Mouse (Mus musculus) neural tube, embryonic 15.5 days (tissue): ENCODE measurements around the gene Cebpz. TPM values are rescaled to one million over a fixed set of nuclear protein-coding genes. Genes with fewer than 3 reads are reported as not detected.

Experiments used
- ATAC-seq: fragments of 200-750 bp; cut with Nextera tagmentation; 2 replicates; pipeline ENCODE4 v1.8.0; 2017; ENCODE audit warnings: mild to moderate bottlenecking, moderate TSS enrichment, moderate library complexity; ENCODE audit not compliant: low FRiP score
- H3K27ac ChIP-seq: fragments of 300-500 bp; sonication (generic); replicated peaks from 2 replicates; pipeline ENCODE4 v1.5.1; 2015; ENCODE audit warnings: mild to moderate bottlenecking, inconsistent platforms
- H3K27me3 ChIP-seq: fragments of 300-500 bp; sonication (generic); replicated peaks from 2 replicates; pipeline ENCODE4 v1.6.1; 2015; ENCODE audit warnings: inconsistent platforms
- H3K36me3 ChIP-seq: fragments of 300-500 bp; sonication (generic); 2 replicates; pipeline ENCODE4 v1.6.1; 2015; ENCODE audit warnings: inconsistent platforms
- H3K4me1 ChIP-seq: fragments of 300-500 bp; sonication (generic); 2 replicates; pipeline ENCODE4 v1.6.1; 2015; ENCODE audit warnings: inconsistent platforms
- H3K4me2 ChIP-seq: fragments of 300-500 bp; sonication (generic); 2 replicates; pipeline ENCODE4 v1.6.1; 2015; ENCODE audit warnings: inconsistent platforms, mild to moderate bottlenecking, moderate library complexity
- H3K4me3 ChIP-seq: fragments of 300-500 bp; sonication (generic); replicated peaks from 2 replicates; pipeline ENCODE4 v1.5.1; 2015; ENCODE audit warnings: mild to moderate bottlenecking, inconsistent platforms
- H3K9ac ChIP-seq: fragments of 300-500 bp; sonication (generic); replicated peaks from 2 replicates; pipeline ENCODE4 v1.6.1; 2015; ENCODE audit warnings: mild to moderate bottlenecking, inconsistent platforms
- H3K9me3 ChIP-seq: fragments of 300-500 bp; sonication (generic); replicated peaks from 2 replicates; pipeline ENCODE4 v1.6.1; 2016; ENCODE audit warnings: inconsistent platforms
- WGBS: fragments of 180-500 bp; shearing (Covaris S2); methylation state at CpG from one replicate; pipeline ENCODE4 v1.1.7; 2015; ENCODE audit warnings: mixed read lengths; 5-methylcytosine and 5-hydroxymethylcytosine counted together
- polyA plus RNA-seq: library from polyadenylated mRNA; unstranded; fragments of >200 nt; fragmentation: Nextera tagmentation; extraction: Ambion mirVana; gene quantifications from 2 replicates; pipeline ENCODE4 v1.2.1, GENCODE M21; 2015

The Cebpz gene
- polyA plus RNA-seq, 1 experiment from 2014 or later = 38.7 TPM

DNA sequence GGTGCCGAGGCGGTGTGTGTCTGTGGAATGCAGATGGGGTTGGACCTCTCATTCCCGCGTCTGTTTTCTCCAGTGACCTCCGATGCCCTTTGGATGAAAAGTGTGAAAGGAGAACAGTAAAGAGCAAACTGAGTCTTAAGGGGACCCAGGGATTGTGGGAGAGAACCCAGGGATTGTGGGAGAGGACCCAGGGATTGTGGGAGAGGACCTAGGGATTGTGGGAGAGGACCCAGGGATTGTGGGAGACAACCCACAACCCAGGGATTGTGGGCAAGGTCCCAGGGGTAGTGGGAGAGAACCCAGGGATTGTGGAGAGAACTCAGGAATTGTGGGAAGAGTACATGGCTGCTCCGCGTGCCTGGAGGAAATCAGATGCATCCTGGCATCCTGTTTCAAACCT is 41.9 kb downstream of the Cebpz start:
- H3K27ac ChIP-seq = no peak overlapping the region
- H3K4me3 ChIP-seq = no peak overlapping the region
- H3K9ac ChIP-seq = no peak overlapping the region
- WGBS = 88% methylated on average over 7 of the region's 7 CpGs
- H3K4me1 ChIP-seq = no peaks in the 10 kb centered on the region
- H3K27me3 ChIP-seq = no peaks in the 10 kb centered on the region
- H3K9me3 ChIP-seq = no peaks in the 10 kb centered on the region
- ATAC-seq = no peak
- H3K4me2 ChIP-seq = peak overlapping the region; percentile 31; the same call in 1 of the 2 replicates
- H3K36me3 ChIP-seq = no peaks in the 10 kb centered on the region

DNA sequence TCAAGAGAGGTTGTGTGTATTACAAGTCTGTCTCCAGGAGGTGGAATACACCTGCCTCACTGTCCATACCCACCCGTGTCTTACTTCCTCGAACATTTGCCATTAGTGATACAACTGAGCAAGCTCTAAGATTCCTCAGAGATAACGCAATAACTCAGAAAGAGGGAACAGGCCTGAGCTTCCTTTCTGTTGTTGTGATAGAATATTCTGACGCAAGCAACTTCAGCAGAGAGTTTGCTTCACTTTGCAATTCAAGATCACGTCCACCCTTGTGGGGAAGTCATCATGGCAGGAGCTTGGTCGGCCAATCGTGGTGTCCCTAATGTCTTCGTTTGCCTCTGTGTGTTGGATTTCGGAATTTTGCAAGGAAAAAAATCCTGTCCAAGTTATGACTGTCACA is 45.8 kb downstream of the Cebpz start:
- Histone ChIP-seq H3K4me2 (no peak overlapping the region), H3K27ac (no peak overlapping the region), H3K4me1 (no peaks in the 10 kb centered on the region), H3K9me3 (no peaks in the 10 kb centered on the region), H3K4me3 (no peak overlapping the region), H3K27me3 (no peaks in the 10 kb centered on the region), H3K9ac (no peak overlapping the region), H3K36me3 (no peaks in the 10 kb centered on the region)
- WGBS = 86% methylated on average over 9 of the region's 9 CpGs
- no peak for ATAC-seq

DNA sequence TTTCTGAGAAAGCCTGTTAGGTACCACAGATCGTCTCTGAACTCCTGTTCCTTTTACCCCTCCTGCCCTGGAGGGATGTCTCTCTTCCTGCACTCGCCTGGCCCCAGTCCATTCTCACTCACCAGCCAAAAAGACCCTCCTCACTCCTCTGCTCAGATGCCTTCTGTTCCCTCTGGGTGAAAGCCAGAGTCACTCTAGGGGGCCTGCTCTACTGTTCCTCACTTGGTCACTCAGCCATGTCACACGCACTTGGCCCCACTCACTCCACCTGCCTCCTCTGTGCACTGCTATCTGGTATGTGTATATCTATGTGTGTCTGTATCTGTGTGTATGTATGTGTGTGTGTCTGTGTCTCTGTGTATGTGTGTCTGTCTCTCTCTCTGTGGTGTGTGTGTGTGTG is 47.7 kb downstream of the Cebpz start:
- no peak for ATAC-seq
- no peak overlapping the region for H3K4me2 ChIP-seq
- H3K9me3 ChIP-seq = no peaks in the 10 kb centered on the region
- no peak overlapping the region for H3K4me3 ChIP-seq
- no peaks in the 10 kb centered on the region for H3K27me3 ChIP-seq
- no peak overlapping the region for H3K27ac ChIP-seq
- H3K36me3 ChIP-seq = no peaks in the 10 kb centered on the region
- WGBS = 50% methylated on average over 3 of the region's 3 CpGs
- H3K4me1 ChIP-seq = no peaks in the 10 kb centered on the region
- H3K9ac ChIP-seq = no peak overlapping the region

DNA sequence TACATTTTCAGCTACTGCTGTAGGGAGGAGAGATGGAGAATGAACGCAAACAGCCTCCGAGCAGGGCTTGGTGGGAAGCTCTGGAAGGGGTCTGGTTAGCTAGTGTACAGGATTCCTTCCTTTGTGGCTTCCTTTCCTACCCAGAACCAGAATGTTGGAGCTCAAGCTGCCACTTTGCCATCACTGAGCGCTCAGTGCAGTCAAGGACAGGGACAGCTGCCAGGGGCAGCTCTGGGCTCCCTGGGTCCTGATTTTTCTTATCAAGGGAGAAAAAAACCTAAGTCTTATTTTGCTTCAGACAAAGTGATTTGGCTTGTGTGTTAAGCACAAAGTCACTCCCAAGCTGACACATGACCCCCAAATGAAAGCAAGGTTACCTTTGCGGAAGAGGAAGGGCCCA is 48.3 kb downstream of the Cebpz start:
- Histone ChIP-seq H3K36me3 (no peaks in the 10 kb centered on the region), H3K4me2 (no peak overlapping the region)
- no peak for ATAC-seq

DNA sequence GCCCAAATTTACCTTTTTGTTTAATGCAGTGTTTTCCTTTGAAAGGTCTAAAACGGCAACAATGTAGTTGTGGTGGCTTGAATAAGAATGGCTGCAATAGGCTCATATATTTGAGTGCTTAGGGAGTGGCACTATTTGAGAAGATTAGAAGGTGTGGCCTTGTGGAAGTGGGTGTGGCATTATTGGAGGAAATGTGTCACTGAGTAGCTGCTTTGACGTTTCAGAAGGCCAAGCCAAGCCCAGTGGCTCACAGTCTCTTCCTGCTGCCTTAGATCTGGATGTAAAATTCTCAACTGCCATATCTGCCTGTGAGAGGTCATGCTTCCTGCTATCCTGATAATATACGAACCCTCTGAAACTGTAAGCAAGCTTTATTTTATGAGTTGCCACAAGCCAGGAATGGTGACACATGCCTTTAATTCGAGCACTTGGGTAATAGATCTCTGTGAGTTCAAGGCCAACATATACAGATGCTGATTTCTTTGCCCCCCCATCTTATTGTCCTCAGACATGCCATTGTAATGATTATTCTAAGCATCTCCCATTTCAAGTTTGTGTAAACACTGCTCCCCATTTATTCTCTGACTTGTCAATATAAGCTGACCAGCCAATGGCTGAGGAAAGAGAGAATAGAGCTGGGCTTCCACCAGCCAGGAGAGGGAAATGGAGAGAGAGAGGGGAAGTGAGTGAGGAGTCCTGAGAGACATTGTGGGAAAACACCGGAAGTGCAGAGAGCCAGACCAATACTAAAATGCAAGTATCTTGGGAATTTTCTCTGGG is 51.4 kb downstream of the Cebpz start:
- H3K27ac ChIP-seq = no peak overlapping the region
- 84% methylated on average over 5 of the region's 5 CpGs for WGBS
- no peak overlapping the region for H3K9ac ChIP-seq
- H3K4me1 ChIP-seq = peaks cover 15% of the 10 kb centered on the region; the same call in 1 of the 2 replicates
- no peaks in the 10 kb centered on the region for H3K9me3 ChIP-seq
- H3K4me3 ChIP-seq = no peak overlapping the region
- no peaks in the 10 kb centered on the region for H3K27me3 ChIP-seq
- no peak overlapping the region for H3K4me2 ChIP-seq
- H3K36me3 ChIP-seq = no peaks in the 10 kb centered on the region
- ATAC-seq = no peak

More for the DNA sequence above, 48.3 kb downstream of the Cebpz start:
- Histone ChIP-seq H3K4me1 (no peaks in the 10 kb centered on the region), H3K27me3 (no peaks in the 10 kb centered on the region), H3K27ac (no peak overlapping the region), H3K9ac (no peak overlapping the region), H3K4me3 (no peak overlapping the region), H3K9me3 (no peaks in the 10 kb centered on the region)
- 92% methylated on average over 4 of the region's 4 CpGs for WGBS

DNA sequence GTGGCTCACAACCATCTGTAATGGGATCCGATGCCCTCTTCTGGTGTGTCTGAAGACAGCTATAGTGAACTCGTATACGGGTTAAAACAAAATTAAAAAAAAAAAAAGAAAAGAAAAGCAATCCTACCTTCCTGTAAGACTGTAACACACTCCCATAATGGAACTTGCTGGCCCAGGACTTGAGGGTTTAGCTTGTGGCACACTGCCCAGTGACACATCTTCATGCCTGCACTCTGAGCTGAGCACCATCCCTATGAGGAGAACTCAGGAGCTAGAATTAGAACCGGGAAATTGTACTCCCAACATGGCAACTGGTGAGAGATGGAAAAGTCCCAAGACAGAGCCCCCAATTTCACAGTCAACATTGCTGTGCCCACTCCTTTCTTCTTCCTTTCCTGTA is 53.6 kb downstream of the Cebpz start:
- Histone ChIP-seq H3K4me2 (no peak overlapping the region), H3K9me3 (no peaks in the 10 kb centered on the region)
- WGBS = 93% methylated on average over 4 of the region's 4 CpGs

DNA sequence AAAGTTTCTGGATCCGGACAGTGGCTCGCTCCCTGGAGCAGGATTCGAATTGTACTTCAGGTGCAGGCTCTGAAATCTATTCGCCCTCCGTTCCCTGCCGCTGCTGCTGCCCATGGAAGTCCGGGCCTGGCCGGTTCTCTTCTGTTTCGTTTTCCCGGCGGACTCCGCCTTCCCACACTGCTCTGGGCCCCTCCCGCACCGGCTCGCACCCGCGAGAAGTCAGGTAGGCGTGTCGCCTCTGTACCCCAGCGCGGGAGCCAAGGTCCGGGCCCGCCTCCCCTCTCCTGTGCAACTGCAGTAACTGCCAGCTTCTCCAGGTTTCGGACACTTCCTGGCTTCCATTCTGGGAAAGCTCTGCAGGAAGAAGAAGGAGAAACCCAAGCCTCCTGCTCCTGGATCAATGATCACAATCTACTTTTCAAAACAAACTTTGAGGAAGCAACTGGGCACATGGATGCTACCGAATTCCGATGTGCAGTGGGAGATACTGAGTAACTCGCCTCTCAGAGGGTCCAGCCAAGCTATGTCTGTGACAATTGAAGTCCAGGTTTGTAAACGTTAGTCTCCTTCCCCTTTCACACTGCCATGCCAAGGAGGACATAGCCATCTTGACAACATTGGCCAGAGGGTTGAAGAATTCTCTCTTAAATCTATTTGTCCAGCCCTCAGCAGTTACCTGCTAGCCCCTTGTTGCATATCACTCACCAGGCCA is 54.3 kb downstream of the Cebpz start, which contains the start of gene Eif2ak2:
Eif2ak2 (minus strand) TSS at position 173 of the 712 bp plus-strand sequence.
- Histone ChIP-seq H3K27ac (peak within 1 kb of the TSS; percentile 7), H3K4me2 (peak within 1 kb of the TSS; percentile 73), H3K9ac (peak within 1 kb of the TSS; percentile 47), H3K9me3 (no peaks in the 10 kb centered on the region), H3K27me3 (no peaks in the 10 kb centered on the region), H3K36me3 (no peaks in the 10 kb centered on the region), H3K4me1 (peaks cover 15% of the 10 kb centered on the region; the same call in 1 of the 2 replicates), H3K4me3 (peak within 1 kb of the TSS; percentile 45)
- WGBS = 3% methylated on average over 28 of the region's 28 CpGs
- peak; percentile 87 for ATAC-seq

More for the DNA sequence above, 53.6 kb downstream of the Cebpz start:
- H3K9ac ChIP-seq = no peak overlapping the region
- no peak overlapping the region for H3K4me3 ChIP-seq
- peaks cover 15% of the 10 kb centered on the region; the same call in 1 of the 2 replicates for H3K4me1 ChIP-seq
- no peak for ATAC-seq
- no peak overlapping the region for H3K27ac ChIP-seq
- no peaks in the 10 kb centered on the region for H3K27me3 ChIP-seq
- no peaks in the 10 kb centered on the region for H3K36me3 ChIP-seq

DNA sequence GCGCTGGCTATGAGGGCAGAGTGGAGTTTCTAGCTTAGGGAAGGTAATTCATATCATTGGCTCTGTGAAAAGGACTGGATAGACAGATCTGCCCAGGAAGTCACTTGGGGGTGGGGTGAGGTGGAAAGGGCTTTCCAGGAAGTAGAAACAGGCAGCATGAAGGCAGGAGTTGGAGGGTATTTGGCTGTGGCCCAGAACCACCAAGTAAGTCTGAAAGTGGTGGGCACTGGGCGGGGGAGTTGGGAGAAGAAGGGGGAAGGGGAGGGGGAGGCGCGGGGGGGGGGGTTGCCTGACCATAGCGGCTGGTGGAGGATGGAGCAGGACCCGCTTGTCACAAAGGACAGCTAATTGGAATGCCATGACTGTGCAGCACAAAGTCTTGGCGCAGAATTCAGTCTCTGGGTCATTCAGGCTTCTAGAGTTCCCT is 55.0 kb downstream of the Cebpz start:
- Histone ChIP-seq H3K9me3 (no peaks in the 10 kb centered on the region), H3K27ac (peak overlapping the region; percentile 7), H3K4me2 (peak overlapping the region; percentile 73), H3K9ac (peak overlapping the region; percentile 47; the same call in 1 of the 2 replicates), H3K4me1 (peaks cover 15% of the 10 kb centered on the region; the same call in 1 of the 2 replicates), H3K36me3 (no peaks in the 10 kb centered on the region), H3K4me3 (peak overlapping the region; percentile 45), H3K27me3 (no peaks in the 10 kb centered on the region)
- peak; percentile 85 for ATAC-seq
- 29% methylated on average over 3 of the region's 7 CpGs for WGBS

DNA sequence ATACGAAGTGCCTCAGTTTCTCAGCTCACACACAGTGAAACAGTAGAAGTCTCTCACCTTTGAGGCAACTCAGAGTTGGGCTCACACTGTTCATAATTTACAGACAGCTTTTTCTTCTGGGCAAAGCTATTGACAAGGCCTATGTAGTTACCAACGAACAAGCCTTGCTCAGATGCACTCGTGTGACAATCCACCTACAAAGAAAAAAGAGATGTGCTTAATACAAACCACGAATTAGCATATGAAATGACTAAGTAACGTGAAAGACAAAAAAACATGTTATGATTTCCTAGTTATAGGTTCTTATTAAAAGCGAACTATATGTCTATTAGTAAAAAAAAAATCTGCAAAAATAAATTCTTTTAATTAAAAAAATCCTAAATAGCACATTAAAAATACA is 63.0 kb downstream of the Cebpz start:
- no peaks in the 10 kb centered on the region for H3K9me3 ChIP-seq
- no peaks in the 10 kb centered on the region for H3K27me3 ChIP-seq
- H3K4me3 ChIP-seq = no peak overlapping the region
- no peak overlapping the region for H3K4me2 ChIP-seq
- no peaks in the 10 kb centered on the region for H3K4me1 ChIP-seq
- H3K27ac ChIP-seq = no peak overlapping the region
- no peak for ATAC-seq
- H3K36me3 ChIP-seq = no peaks in the 10 kb centered on the region
- 89% methylated on average over 6 of the region's 6 CpGs for WGBS
- H3K9ac ChIP-seq = no peak overlapping the region

Other genes with a start within 250 kb of the Cebpz start
- 4.6 and 4.8 TPM in 2 replicates for gene Strn, start 199.9 kb downstream of the Cebpz start, polyA plus RNA-seq
- gene Heatr5b, start 101.7 kb downstream of the Cebpz start, polyA plus RNA-seq = 17.5 and 17.7 TPM in 2 replicates
- 61.3 and 67.3 TPM in 2 replicates for gene Gpatch11, start 101.5 kb downstream of the Cebpz start, polyA plus RNA-seq
- gene Eif2ak2, start 54.5 kb downstream of the Cebpz start, polyA plus RNA-seq = 3.6 and 6.0 TPM in 2 replicates
- 0.13 TPM in 1 of 2 replicates, not detected in the other for gene Sult6b1, start 30.1 kb downstream of the Cebpz start, polyA plus RNA-seq
- gene Cebpzos, start 20.6 kb downstream of the Cebpz start, polyA plus RNA-seq = 113 and 125 TPM in 2 replicates
- 67.0 and 68.2 TPM in 2 replicates for gene Ndufaf7, start 70 bp upstream of the Cebpz start, polyA plus RNA-seq
- gene Prkd3, start 83.8 kb upstream of the Cebpz start, polyA plus RNA-seq = 9.4 and 14.5 TPM in 2 replicates
- gene Qpct, start 114.8 kb upstream of the Cebpz start, polyA plus RNA-seq = 24.3 and 24.5 TPM in 2 replicates